ENCODE assay signal across 8 mouse cellular contexts in the genomic region with DNA sequence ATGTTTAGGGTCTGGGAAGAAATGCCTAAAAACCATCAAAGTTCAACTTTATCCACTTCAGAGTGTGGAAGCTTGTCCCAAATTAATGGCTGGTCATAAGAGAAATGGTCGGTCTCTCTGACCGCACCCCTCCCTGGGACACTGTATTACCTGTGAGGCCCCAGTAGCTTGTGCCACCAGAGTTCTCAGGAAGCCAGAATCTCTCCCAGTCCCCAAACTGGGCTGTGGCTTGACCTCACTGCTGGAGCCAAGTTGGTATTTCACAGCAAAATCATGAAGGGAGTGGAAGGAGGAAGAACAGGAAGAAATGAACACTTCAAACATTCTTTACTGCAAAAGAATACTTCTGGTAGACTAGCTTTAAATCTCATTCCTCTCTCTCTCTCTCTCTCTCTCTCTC. TPM values are rescaled to one million over a fixed set of nuclear protein-coding genes. Genes with fewer than 3 reads are reported as not detected.
DNase-seq lines count a peak whose midpoint lies in the region; ATAC-seq and TF ChIP-seq lines count a peak whose summit lies in the region.

No protein-coding gene starts in this region.

- no peaks in the 10 kb centered on the region for H3K9me3 ChIP-seq in neural tube, embryonic 11.5 days (ENCODE audit: control insufficient read depth, low read length)

- no peak for ATAC-seq in neural tube, embryonic 11.5 days (ENCODE audit: insufficient read depth, low FRiP score, low TSS enrichment)
- no peak for ATAC-seq in cerebellum, adult (ENCODE audit: insufficient number of reproducible peaks, low FRiP score, low TSS enrichment)

- H3K4me3 ChIP-seq in left cerebral cortex, adult 2 months: peak overlapping the region; percentile 84
- H3K4me3 ChIP-seq in embryonic fibroblast, embryonic 13.5 days (ENCODE audit: insufficient read depth, low read length): peak overlapping the region; percentile 3; the same call in 1 of the 2 replicates
- H3K4me3 ChIP-seq in neural tube, embryonic 11.5 days (ENCODE audit: low read depth, low read length): peak overlapping the region; percentile 96

- DNase-seq in left cerebral cortex, adult 2 months (ENCODE audit: extremely low spot score in 1 of 2, low spot score in 2 of 2): no peak
- DNase-seq in left cerebral cortex, postnatal 10 days (ENCODE audit: extremely low spot score in 1 of 2, low spot score in 2 of 2): no peak
- peak; percentile 6 for DNase-seq in induced T-regulatory cell, adult 2 months (ENCODE audit: low read depth)
- no peak for DNase-seq in neural tube, embryonic 11.5 days (ENCODE audit: low spot score)
- no peak for DNase-seq in thymus, postnatal 14 days
- DNase-seq in left cerebral cortex, postnatal 4 days: no peak

- peaks cover 13% of the 10 kb centered on the region for H3K4me1 ChIP-seq in embryonic fibroblast, embryonic 13.5 days (ENCODE audit: control insufficient read depth, insufficient read depth, low read length)
- peaks cover 45% of the 10 kb centered on the region for H3K4me1 ChIP-seq in neural tube, embryonic 11.5 days (ENCODE audit: control insufficient read depth, insufficient read depth, low read length)

- H3K4me2 ChIP-seq in neural tube, embryonic 11.5 days (ENCODE audit: low read depth): peak overlapping the region; percentile 71

- 8% methylated on average over 2 of the region's 2 CpGs for WGBS in neural tube, embryonic 11.5 days

- intact Hi-C loops in left cerebral cortex, adult 2 months (cut with DNase I): loop anchor here (5.0 to 10.0 kb wide), 4 partner anchors 53 to 1123 kb away; no protein-coding TSS in a partner anchor
- intact Hi-C loops in left cerebral cortex, postnatal 10 days (cut with DNase I): loop anchor here (5.0 to 10.0 kb wide), 4 partner anchors 85 to 1003 kb away; a partner anchor contains a TSS
- intact Hi-C loops in left cerebral cortex, postnatal 4 days (cut with DNase I): loop anchor here (5.0 to 10.0 kb wide), 4 partner anchors 180 to 1123 kb away; a partner anchor contains a TSS

- H3K9ac ChIP-seq in neural tube, embryonic 11.5 days (ENCODE audit: low read length): peak overlapping the region; percentile 12

- TF ChIP-seq POLR2A in embryonic fibroblast, embryonic 13.5 days (IDR thresholded peaks at IDR 0.05; ENCODE audit: low read depth, low read length): no peak

- peak overlapping the region; percentile 95 for H3K27ac ChIP-seq in left cerebral cortex, adult 2 months
- H3K27ac ChIP-seq in embryonic fibroblast, embryonic 13.5 days (ENCODE audit: insufficient read depth, low read length): peak overlapping the region; percentile 52
- peak overlapping the region; percentile 98 for H3K27ac ChIP-seq in neural tube, embryonic 11.5 days (ENCODE audit: low read depth, low read length)

- no peaks in the 10 kb centered on the region for H3K36me3 ChIP-seq in neural tube, embryonic 11.5 days (ENCODE audit: control insufficient read depth, insufficient read depth, low read length)

- no peak for TF ChIP-seq CTCF in left cerebral cortex, adult 2 months (IDR thresholded peaks at IDR 0.05)
- no peak for TF ChIP-seq CTCF in embryonic fibroblast, embryonic 13.5 days (IDR thresholded peaks at IDR 0.05; ENCODE audit: borderline replicate concordance, insufficient read depth, low read length)

- H3K27me3 ChIP-seq in neural tube, embryonic 11.5 days (ENCODE audit: control insufficient read depth, insufficient read depth, low read length): no peaks in the 10 kb centered on the region

RNA-seq across cellular contexts. Expression of a gene that starts 9.6 kb away (rescaled TPM):
- 100 to 1,000 TPM; 156 to 181 TPM for total RNA-seq in left cerebral cortex, adult 2 months (2021)
- 100 to 1,000 TPM; 220 to 259 TPM for total RNA-seq in left cerebral cortex, postnatal 10 days (2021)
- polyA plus RNA-seq in embryonic fibroblast, embryonic 13.5 days (2011; ENCODE audit: insufficient read length, low read depth, missing spikeins): 66.5 and 73.5 TPM in 2 replicates
- polyA plus RNA-seq in neural tube, embryonic 11.5 days (2014; fragmentation: Nextera tagmentation; extraction: Ambion mirVana): 48.3 and 55.9 TPM in 2 replicates
- total RNA-seq in left cerebral cortex, postnatal 4 days (2021): 100 to 1,000 TPM; 451 to 546 TPM

Comparison
In these comparisons a context has a peak if more than half of its experiments do, and no peak if none do; other contexts are left out.
1. H3K4me3 ChIP-seq: peak in every context shown above with its lines; median percentile 96 in neural tube, embryonic 11.5 days; 84 in left cerebral cortex, adult 2 months; 3 in embryonic fibroblast, embryonic 13.5 days.